Comparison of ENCODE assay signal across 8 mouse cellular contexts in genomic region chr6:71991190-71991932, GRCm38 (mm10).
DNase-seq lines count a peak whose midpoint lies in the region; ATAC-seq and TF ChIP-seq lines count a peak whose summit lies in the region.
"Had no signal": no experiment of that assay in that cellular context is flagged by ENCODE, and none has a peak within 500 bp of the region (broad histone marks: within the 10 kb centered on the region; RNA-seq: fewer than 3 reads in every experiment).

No protein-coding gene starts in this region.

- TF ChIP-seq CTCF in left cerebral cortex, adult 2 months (IDR thresholded peaks at IDR 0.05), result no peak

- 70% methylated on average over 8 of the region's 8 CpGs for WGBS in limb, embryonic 12.5 days

- no peaks in the 10 kb centered on the region for H3K27me3 ChIP-seq in limb, embryonic 12.5 days
- H3K27me3 ChIP-seq: liver, embryonic 13.5 days had no signal

- H3K9me3 ChIP-seq in limb, embryonic 12.5 days, result peaks cover 6% of the 10 kb centered on the region
- H3K9me3 ChIP-seq: liver, embryonic 13.5 days had no signal

- no peak for DNase-seq in left cerebral cortex, adult 2 months (ENCODE audit: extremely low spot score in 1 of 2, low spot score in 2 of 2)
- no peak for DNase-seq in left cerebral cortex, adult 11 months (ENCODE audit: low spot score)
- DNase-seq in adrenal gland, postnatal 14 days, result peak; percentile 74
- peak; percentile 71 to 74 for DNase-seq in cerebellum, postnatal 14 days
- no peak for DNase-seq in urinary bladder, postnatal 25 days (ENCODE audit: low spot score)
- DNase-seq: liver, embryonic 13.5 days had no signal

- H3K4me3 ChIP-seq in left cerebral cortex, adult 2 months, result no peak overlapping the region
- no peak overlapping the region for H3K4me3 ChIP-seq in limb, embryonic 12.5 days (replicated peaks)
- H3K4me3 ChIP-seq: liver, embryonic 13.5 days had no signal

- no peak for ATAC-seq in limb, embryonic 12.5 days (ENCODE audit: insufficient number of reproducible peaks, insufficient read depth, low FRiP score, low TSS enrichment, low read depth)
- ATAC-seq in erythroblast, adult 5-6 weeks (replicated peaks; ENCODE audit: low FRiP score, poor library complexity, severe bottlenecking), result no peak

- H3K27ac ChIP-seq in left cerebral cortex, adult 2 months, result peak overlapping the region; percentile 63; the same call in 1 of the 2 replicates
- peak overlapping the region; percentile 91 for H3K27ac ChIP-seq in limb, embryonic 12.5 days
- H3K27ac ChIP-seq: liver, embryonic 13.5 days had no signal

- intact Hi-C loops in left cerebral cortex, adult 2 months (cut with DNase I), result no loop called here

- no peak overlapping the region for H3K9ac ChIP-seq in limb, embryonic 12.5 days (replicated peaks)
- H3K9ac ChIP-seq: liver, embryonic 13.5 days had no signal

- no peaks in the 10 kb centered on the region for H3K36me3 ChIP-seq in limb, embryonic 12.5 days
- H3K36me3 ChIP-seq: liver, embryonic 13.5 days had no signal

- H3K4me1 ChIP-seq in limb, embryonic 12.5 days (replicated peaks), result peaks cover 34% of the 10 kb centered on the region

- no peak overlapping the region for H3K4me2 ChIP-seq in limb, embryonic 12.5 days
- H3K4me2 ChIP-seq: liver, embryonic 13.5 days had no signal

Comparison
In these comparisons a context has a peak if more than half of its experiments do, and no peak if none do; other contexts are left out.
1. DNase-seq: peak in adrenal gland, postnatal 14 days (single experiment) and cerebellum, postnatal 14 days (2 of 2); none in left cerebral cortex, adult 2 months (0 of 2), left cerebral cortex, adult 11 months (single experiment) and urinary bladder, postnatal 25 days (single experiment).